Mouse (Mus musculus) forebrain, postnatal 0 days (tissue): ENCODE results near the gene Fgf14. TPM values are rescaled to one million over a fixed set of nuclear protein-coding genes. Genes with fewer than 3 reads are reported as not detected.
"Not testable (repeated sequence)": the region's sequence is repeated elsewhere in the genome, so short reads cannot be mapped to it uniquely, and the experiment has no call there.

Source experiments
- ATAC-seq: fragments of 200-750 bp; cut with Nextera tagmentation; 2 replicates; pipeline ENCODE4 v1.8.0; 2017; ENCODE audit warnings: mild to moderate bottlenecking, moderate library complexity
- DNase-seq: peaks from one replicate; pipeline ENCODE4 v3.0.0-alpha.2; 2015
- H3K27ac ChIP-seq: fragments of 300-500 bp; sonication (generic); 2 replicates; pipeline ENCODE4 v1.5.1; 2014; ENCODE audit warnings: low read depth, mild to moderate bottlenecking, antibody characterized with exemption, low read length, moderate library complexity, mixed read lengths
- H3K27me3 ChIP-seq: fragments of 300-500 bp; sonication (generic); 2 replicates; pipeline ENCODE4 v1.6.1; 2014; ENCODE audit warnings: mild to moderate bottlenecking, low read length, mixed read lengths; ENCODE audit not compliant: insufficient read depth
- H3K36me3 ChIP-seq: fragments of 300-500 bp; sonication (generic); 2 replicates; pipeline ENCODE4 v1.6.1; 2014; ENCODE audit warnings: mild to moderate bottlenecking, moderate library complexity; ENCODE audit not compliant: insufficient read depth
- H3K4me1 ChIP-seq: fragments of 300-500 bp; sonication (generic); 2 replicates; pipeline ENCODE4 v1.6.1; 2014; ENCODE audit warnings: antibody characterized with exemption; ENCODE audit not compliant: insufficient read depth
- H3K4me2 ChIP-seq: fragments of 300-500 bp; sonication (generic); 2 replicates; pipeline ENCODE4 v1.6.1; 2014; ENCODE audit warnings: low read depth, mild to moderate bottlenecking, moderate library complexity
- H3K4me3 ChIP-seq: fragments of 300-500 bp; sonication (generic); 2 replicates; pipeline ENCODE4 v1.5.1; 2014; ENCODE audit warnings: low read depth, low read length, mixed read lengths
- H3K9ac ChIP-seq: fragments of 300-500 bp; sonication (generic); 2 replicates; pipeline ENCODE4 v1.6.1; 2014; ENCODE audit warnings: mild to moderate bottlenecking
- H3K9me3 ChIP-seq: fragments of 300-500 bp; sonication (generic); 2 replicates; pipeline ENCODE4 v1.6.1; 2016; ENCODE audit warnings: low read length
- CTCF ChIP-seq: sonication (generic); IDR thresholded peaks from 2 replicates; pipeline ENCODE4 v1.5.1; 2016; ENCODE audit warnings: antibody characterized with exemption, control low read depth, low read depth
- WGBS: fragments of 180-500 bp; shearing (Covaris S2); extraction: QIAGEN DNeasy Blood & Tissue Kit; methylation state at CpG from one replicate; pipeline ENCODE4 v1.1.7; 2014; 5-methylcytosine and 5-hydroxymethylcytosine counted together
- polyA plus RNA-seq: library from polyadenylated mRNA; unstranded; fragments of >200 nt; fragmentation: Nextera tagmentation; extraction: Ambion mirVana; gene quantifications from 2 replicates; pipeline ENCODE4 v1.2.1, GENCODE M21; 2015
- total RNA-seq: library from RNA; depleted of rRNA; stranded (reverse); fragments of >200 nt; gene quantifications from 2 replicates; pipeline ENCODE4 v1.2.3, GENCODE M21; 2014

The Fgf14 gene
- total and polyA plus RNA-seq, 2 experiments from 2014 or later = 32.4 to 46.8 TPM

DNA sequence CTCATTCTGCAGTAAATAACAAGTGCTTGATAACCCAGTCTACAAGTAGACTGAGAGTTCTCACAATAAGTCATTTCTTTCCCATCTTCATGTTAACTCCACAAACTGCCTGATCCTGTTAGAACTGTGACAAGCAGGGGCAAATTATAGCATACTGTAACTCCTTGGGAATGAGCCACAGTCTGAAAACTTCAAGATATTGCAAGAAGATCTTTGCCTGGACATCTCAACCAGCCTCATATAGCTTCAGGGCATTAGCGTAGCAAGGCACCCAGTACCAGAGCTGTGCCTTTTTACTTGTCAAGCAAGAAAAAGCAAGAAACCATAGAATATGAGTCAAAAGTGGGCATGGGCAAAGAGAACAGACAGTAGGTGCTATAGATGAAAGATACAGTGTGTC lies 188.0 kb downstream of the Fgf14 start:
- no peak for ATAC-seq
- no peak overlapping the region for H3K4me3 ChIP-seq
- 100% methylated on average over 1 of the region's 1 CpGs for WGBS
- H3K27ac ChIP-seq = no peak overlapping the region
- H3K36me3 ChIP-seq = no peaks in the 10 kb centered on the region
- no peaks in the 10 kb centered on the region for H3K4me1 ChIP-seq
- TF ChIP-seq CTCF = no peak
- H3K9me3 ChIP-seq = no peaks in the 10 kb centered on the region
- no peak for DNase-seq
- no peak overlapping the region for H3K9ac ChIP-seq
- no peak overlapping the region for H3K4me2 ChIP-seq
- no peaks in the 10 kb centered on the region for H3K27me3 ChIP-seq

DNA sequence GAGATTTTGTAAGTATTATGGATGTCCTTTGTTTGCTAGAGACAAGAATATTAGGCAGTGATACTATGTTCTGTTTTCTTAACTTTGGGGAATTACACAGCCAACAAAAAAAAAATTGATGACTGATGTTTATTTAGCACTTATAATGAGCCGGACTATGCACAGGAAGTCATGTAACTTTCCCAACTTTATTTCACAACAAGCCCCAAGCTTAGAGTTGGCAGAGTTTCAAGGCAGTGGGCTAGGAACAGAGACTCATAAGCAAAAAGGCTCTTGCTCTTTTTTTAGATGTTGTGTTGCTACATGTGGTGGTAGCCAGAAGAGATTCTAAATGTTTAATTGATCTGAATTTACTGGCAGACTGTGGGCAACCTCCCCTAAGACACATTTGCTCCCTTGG lies 191.7 kb downstream of the Fgf14 start:
- H3K36me3 ChIP-seq = no peaks in the 10 kb centered on the region
- ATAC-seq (no peak), DNase-seq (no peak)
- H3K27ac ChIP-seq = no peak overlapping the region
- H3K9ac ChIP-seq = no peak overlapping the region
- H3K4me3 ChIP-seq = no peak overlapping the region
- H3K4me1 ChIP-seq = no peaks in the 10 kb centered on the region
- 76% methylated on average over 1 of the region's 1 CpGs for WGBS
- no peak for TF ChIP-seq CTCF
- no peak overlapping the region for H3K4me2 ChIP-seq
- no peaks in the 10 kb centered on the region for H3K9me3 ChIP-seq
- H3K27me3 ChIP-seq = no peaks in the 10 kb centered on the region

DNA sequence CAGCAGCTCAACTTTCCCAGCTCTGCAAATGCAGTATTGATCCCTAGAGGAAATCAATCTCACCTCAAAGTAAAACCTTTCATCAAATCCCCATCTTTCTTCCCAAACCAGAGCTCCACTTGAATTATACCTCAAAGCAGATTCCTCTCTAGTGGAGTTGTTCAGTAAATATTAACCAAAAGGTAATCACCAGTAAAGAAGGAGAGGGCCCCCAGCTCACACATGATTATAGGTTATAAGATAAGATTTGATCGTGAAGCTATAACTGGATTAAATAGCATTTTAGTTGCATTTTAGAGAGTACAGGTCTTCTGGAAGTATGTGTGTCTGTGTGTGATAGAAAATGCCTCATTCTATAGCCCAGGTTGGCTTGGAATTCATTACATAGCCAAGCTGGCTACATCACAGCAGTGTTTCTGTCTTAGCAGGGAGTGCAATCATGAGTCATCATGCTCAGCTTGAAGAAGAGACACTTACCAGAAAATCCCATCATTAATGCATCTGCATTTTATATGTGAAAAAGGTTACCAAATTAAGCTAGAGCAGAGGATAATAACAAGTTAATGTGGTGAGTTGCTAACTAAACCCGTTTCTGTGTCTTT lies 202.8 kb downstream of the Fgf14 start:
- Histone ChIP-seq H3K27me3 (no peaks in the 10 kb centered on the region), H3K9ac (no peak overlapping the region), H3K4me3 (no peak overlapping the region), H3K9me3 (no peaks in the 10 kb centered on the region), H3K4me2 (no peak overlapping the region), H3K36me3 (no peaks in the 10 kb centered on the region), H3K27ac (no peak overlapping the region), H3K4me1 (no peaks in the 10 kb centered on the region)
- DNase-seq = no peak
- no peak for TF ChIP-seq CTCF
- no peak for ATAC-seq
- 79% methylated on average over 2 of the region's 2 CpGs for WGBS

DNA sequence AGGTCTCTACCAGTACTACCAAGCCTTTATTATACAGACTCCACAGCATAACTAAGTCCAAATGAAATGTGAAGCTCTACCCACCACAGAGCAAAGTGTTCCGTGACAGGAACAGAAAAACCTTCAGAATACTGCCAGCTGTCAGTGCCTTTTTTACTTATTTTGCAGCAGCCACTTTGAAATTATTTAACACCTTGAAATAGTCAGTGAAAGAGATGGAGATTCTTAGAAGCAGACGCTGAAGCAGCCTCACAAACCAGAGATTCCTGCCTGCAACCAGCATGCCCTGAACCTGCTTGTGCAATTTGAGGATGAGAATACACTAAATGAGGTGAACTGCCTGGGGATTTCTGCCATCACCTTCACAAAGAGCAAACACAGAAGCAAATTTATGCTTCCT lies 206.0 kb downstream of the Fgf14 start:
- ATAC-seq (no peak), DNase-seq (no peak)
- Histone ChIP-seq H3K9ac (no peak overlapping the region), H3K4me3 (no peak overlapping the region), H3K4me1 (no peaks in the 10 kb centered on the region), H3K27me3 (no peaks in the 10 kb centered on the region), H3K4me2 (no peak overlapping the region), H3K9me3 (no peaks in the 10 kb centered on the region), H3K27ac (no peak overlapping the region), H3K36me3 (no peaks in the 10 kb centered on the region)
- 68% methylated on average over 2 of the region's 2 CpGs for WGBS
- TF ChIP-seq CTCF = no peak

DNA sequence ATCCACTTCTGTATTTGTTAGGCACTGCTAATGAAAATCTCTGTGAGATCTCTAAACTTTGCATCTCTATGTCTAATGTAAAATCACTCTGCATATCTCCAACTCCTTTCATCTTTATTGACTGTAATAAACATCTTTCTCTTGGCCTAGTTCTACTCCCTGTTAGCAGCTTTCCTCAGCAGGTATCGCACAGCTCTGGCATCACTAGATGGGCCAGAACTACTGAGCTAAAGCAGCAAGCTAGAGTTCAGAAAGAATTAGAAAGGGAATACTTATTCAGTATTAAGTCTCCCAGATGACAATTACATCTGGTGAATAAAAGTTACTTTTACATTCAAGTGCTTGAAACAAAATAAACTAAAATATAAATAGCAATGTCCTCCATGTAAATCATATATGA lies 221.8 kb downstream of the Fgf14 start:
- no peak for TF ChIP-seq CTCF
- Histone ChIP-seq H3K27me3 (no peaks in the 10 kb centered on the region), H3K27ac (no peak overlapping the region), H3K4me1 (no peaks in the 10 kb centered on the region), H3K9ac (no peak overlapping the region), H3K9me3 (no peaks in the 10 kb centered on the region), H3K36me3 (no peaks in the 10 kb centered on the region), H3K4me3 (no peak overlapping the region), H3K4me2 (no peak overlapping the region)
- 92% methylated on average over 1 of the region's 1 CpGs for whole genome bisulfite sequencing
- DNase-seq (no peak), ATAC-seq (no peak)

DNA sequence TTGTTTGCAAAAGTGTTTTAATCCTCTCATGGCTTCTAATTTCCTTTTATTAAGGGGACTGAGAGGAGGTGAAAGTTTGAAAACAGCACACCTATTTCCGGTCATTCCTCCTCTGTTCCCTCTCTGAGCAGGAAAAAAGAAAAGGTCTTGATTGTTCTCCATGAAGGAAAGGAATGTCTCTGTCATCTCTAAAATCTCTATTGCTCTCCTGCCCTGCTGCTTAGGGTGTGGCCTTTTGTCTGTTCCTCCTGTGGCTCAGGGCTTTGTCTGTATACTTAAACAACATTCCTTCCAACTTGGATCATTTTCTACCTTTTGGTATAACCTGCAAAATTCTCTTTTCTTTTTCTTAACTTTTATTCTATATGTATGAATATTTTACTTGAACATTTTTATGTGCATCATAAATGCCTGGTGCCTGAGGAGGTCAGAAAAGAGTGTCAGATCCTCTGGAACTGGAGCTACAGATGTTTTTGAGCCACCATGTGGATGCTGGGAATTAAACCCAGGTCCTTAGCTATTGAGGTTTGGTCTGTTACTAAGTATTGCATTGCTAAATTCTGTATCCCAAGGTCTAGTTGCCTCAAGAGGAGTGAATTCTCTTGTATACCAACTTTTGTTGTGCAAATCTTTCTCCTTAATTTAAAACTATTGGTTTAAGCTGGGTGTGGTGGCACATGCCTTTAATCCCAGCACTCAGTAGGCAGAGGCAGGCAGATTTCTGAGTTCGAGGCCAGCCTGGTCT lies 230.7 kb downstream of the Fgf14 start:
- ATAC-seq = no peak
- H3K9ac ChIP-seq = no peak overlapping the region

DNA sequence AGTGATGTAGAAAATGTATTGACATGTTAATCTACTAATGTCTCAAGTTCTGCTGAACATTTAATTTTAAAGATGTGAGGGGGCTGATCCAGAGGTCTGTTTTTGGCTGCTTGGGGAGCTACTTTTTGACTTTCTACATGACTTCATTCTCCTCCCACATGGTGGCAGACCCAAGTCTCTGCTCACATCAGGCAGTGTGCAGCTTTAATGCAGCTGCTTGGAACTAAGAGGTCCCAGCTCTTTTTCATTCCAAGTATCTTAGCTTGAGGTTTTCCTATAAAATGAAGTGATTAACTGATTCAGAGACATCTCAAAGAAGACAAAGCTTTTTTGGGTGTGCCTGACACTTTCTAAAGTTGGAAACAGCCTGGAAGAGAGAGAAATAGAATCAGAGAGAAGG lies 232.1 kb downstream of the Fgf14 start:
- TF ChIP-seq CTCF = no peak
- H3K36me3 ChIP-seq = no peaks in the 10 kb centered on the region
- no peak overlapping the region for H3K4me3 ChIP-seq
- no peak overlapping the region for H3K27ac ChIP-seq
- no peak overlapping the region for H3K4me2 ChIP-seq
- no peaks in the 10 kb centered on the region for H3K9me3 ChIP-seq
- H3K4me1 ChIP-seq = no peaks in the 10 kb centered on the region
- H3K9ac ChIP-seq = no peak overlapping the region
- DNase-seq (no peak), ATAC-seq (no peak)
- H3K27me3 ChIP-seq = no peaks in the 10 kb centered on the region

More for the DNA sequence above, 230.7 kb downstream of the Fgf14 start:
- Histone ChIP-seq H3K9me3 (no peaks in the 10 kb centered on the region), H3K36me3 (no peaks in the 10 kb centered on the region), H3K4me2 (no peak overlapping the region), H3K27ac (no peak overlapping the region), H3K4me3 (no peak overlapping the region), H3K4me1 (no peaks in the 10 kb centered on the region), H3K27me3 (no peaks in the 10 kb centered on the region)
- DNase-seq = no peak
- TF ChIP-seq CTCF = no peak
- WGBS = 79% methylated on average over 2 of the region's 2 CpGs

DNA sequence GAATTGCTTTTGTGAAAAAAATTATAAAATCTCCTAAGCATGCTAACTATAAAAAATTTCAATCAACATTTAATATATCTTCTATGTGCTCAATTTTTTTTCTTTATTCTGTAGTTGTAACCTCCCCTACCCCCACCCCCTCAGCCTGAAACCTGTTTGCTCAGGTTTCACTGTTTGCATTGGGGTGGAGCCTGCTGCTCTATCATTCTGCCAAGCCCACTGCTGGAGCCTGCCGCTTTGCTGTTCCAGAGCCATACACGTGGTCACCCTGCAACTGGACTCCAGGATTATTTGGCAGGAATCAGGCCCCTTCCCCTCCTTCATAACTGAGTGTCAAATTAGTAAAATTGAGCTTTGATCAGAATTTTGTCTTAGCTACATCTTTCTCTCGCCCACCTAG lies 237.6 kb downstream of the Fgf14 start:
- not testable (repeated sequence) for H3K9me3 ChIP-seq, H3K27me3 ChIP-seq, H3K4me3 ChIP-seq, H3K4me1 ChIP-seq, ATAC-seq, DNase-seq, H3K27ac ChIP-seq, H3K9ac ChIP-seq, H3K36me3 ChIP-seq, H3K4me2 ChIP-seq
- 40% methylated on average over 3 of the region's 3 CpGs for WGBS
